Mouse (Mus musculus): ENCODE measurements around the gene Gm49403.

Gene Gm49403

GRCm38 (mm10) chr19:8911810-8912209, 28.1 kb downstream of the Gm49403 start:
- no peak for DNase-seq (ENCODE audit: low spot score)

DNA sequence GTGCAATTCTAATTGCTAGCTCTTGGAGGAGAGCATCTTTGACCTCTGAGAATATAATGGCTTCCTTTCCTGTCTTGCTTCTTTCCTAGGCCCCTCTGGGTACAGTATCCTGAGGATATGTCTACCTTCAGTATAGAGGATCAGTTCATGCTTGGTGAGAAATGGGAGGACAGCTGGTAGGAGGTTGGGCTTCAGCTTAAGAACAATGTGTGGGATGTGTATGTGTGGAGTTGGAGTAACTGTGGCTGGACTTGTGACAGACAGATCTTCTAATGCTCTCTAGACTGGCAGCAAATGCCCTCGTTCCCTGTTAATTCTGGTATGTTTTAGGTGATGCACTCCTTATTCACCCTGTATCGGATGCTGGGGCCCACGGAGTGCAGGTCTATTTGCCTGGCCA, 30.5 kb downstream of the Gm49403 start:
- DNase-seq (ENCODE audit: low spot score) = no peak

DNA sequence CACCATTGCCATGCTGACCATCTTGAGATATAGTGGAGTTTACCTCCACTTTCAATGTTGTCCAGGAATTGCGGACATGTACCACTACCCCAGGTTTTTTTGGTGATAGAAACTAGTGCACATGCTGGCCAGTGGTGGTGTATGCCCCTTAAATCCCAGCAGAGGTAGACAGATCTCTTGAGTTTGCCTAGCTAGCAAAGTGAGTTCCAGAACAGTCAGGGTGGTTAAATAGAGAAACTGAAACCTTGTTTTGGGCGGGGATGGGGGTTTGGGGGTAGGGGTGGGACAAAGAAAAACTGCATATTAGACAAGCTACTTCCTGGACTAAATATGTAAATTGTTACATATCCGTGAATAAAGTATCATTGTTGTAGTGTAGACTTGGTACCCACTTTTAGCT, 35.3 kb downstream of the Gm49403 start:
- no peak for DNase-seq (ENCODE audit: low spot score)

- no peak for DNase-seq (ENCODE audit: low spot score)
Measured at GRCm38 (mm10) chr19:8919684-8920072, 35.9 kb downstream of the Gm49403 start.

DNA sequence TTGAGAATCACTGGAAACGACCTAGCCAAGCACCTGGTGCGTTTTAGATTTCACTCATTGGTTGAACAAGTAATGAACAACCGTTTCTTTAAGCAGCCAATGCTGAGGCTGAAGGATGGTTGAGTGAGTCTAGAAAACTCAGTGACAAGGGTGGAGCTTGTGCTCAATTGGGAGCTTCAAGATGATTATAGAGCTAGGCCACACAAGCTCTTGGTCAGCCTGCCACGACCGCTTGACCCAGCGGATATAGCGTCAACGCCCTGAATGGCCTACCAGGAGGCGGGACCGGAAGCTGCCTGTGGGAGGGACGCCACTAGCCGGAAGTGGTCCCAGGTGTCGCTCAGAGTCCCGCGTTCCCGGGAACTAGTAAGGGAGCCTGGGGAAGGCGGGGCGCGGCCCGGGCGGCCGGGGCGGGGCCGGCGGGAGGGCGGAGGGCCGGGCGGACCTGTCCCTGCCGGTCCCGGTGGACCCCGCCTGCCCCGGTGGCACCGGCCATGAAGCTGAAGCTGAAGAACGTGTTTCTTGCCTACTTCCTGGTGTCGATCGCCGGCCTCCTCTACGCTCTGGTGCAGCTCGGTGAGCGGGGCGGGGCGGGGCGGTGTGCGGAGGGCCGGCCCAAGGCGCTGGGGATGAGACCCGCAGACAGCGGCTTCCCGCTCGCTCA, 36.5 kb downstream of the Gm49403 start, which contains the start of gene B3gat3:
B3gat3 (plus strand) TSS at position 302 of the 664 bp plus-strand sequence.
- DNase-seq (ENCODE audit: low spot score) = peak; percentile 98

GRCm38 (mm10) chr19:8920836-8921291, 37.1 kb downstream of the Gm49403 start:
- DNase-seq (ENCODE audit: low spot score) = peak; percentile 82

DNA sequence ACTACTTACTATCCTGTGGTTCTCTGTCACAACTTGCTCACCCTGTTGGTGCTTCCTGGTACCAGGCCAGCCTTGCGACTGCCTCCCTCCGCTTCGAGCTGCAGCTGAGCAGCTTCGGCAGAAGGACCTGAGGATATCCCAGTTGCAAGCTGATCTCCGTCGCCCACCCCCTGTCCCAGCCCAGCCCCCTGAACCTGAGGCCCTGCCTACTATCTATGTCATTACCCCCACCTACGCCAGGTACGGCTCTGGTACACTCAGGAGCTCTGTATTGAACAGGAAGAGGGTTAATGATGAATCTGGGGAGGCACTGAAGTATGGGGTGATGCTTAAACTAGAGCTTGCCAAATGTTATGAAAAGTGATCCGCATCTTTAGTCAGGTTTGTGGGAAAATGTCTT, 38.0 kb downstream of the Gm49403 start:
- no peak for DNase-seq (ENCODE audit: low spot score)

DNA sequence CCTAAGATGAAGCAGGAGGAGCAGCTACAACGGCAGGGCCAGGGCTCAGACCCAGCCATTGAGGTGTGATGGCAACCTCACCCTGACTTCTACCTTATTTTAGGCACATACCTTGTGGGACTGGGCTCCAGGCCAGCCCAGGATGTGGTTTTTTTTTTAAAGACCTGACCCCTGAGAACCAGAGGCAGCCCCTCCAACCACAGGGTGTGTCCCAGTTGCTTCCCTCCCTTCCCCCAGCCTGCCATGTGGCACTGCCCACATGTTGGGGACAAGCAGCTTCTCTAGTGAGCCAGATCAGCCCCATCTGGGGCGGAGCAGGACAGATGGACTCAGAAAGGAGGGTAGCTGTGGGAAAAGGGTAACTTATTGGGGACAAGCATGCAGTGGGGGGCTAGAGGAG, 43.0 kb downstream of the Gm49403 start:
- DNase-seq (ENCODE audit: low spot score) = no peak

GRCm38 (mm10) chr19:8927891-8928525, 44.3 kb downstream of the Gm49403 start:
- no peak for DNase-seq (ENCODE audit: low spot score)

DNA sequence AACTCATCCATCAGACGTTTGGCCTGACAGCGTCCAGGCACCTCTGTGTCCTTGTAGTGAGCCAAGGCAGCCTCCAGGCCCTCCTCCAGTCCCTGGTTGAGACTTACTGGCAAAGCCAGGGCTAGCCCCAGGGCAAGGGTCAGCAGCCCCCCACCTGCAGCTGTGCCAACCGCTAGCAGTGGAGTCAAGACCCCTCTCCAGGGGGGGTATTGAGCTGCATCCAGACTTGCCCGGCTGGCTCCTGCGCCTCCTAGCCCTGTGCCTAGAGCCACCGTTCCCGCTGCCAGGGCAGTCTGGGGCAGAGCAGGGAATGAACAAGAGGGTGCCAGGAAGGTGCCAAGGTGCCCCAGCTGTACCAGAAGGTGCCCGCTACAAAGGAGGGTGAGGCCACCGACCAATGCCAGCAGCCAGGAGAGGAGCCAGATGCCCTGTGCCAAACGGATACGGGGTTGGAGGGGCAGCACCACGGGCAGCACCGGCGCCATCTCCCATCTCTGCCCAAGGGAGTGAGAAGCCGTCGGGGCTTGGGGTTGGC, 45.0 kb downstream of the Gm49403 start:
- DNase-seq (ENCODE audit: low spot score) = no peak

DNA sequence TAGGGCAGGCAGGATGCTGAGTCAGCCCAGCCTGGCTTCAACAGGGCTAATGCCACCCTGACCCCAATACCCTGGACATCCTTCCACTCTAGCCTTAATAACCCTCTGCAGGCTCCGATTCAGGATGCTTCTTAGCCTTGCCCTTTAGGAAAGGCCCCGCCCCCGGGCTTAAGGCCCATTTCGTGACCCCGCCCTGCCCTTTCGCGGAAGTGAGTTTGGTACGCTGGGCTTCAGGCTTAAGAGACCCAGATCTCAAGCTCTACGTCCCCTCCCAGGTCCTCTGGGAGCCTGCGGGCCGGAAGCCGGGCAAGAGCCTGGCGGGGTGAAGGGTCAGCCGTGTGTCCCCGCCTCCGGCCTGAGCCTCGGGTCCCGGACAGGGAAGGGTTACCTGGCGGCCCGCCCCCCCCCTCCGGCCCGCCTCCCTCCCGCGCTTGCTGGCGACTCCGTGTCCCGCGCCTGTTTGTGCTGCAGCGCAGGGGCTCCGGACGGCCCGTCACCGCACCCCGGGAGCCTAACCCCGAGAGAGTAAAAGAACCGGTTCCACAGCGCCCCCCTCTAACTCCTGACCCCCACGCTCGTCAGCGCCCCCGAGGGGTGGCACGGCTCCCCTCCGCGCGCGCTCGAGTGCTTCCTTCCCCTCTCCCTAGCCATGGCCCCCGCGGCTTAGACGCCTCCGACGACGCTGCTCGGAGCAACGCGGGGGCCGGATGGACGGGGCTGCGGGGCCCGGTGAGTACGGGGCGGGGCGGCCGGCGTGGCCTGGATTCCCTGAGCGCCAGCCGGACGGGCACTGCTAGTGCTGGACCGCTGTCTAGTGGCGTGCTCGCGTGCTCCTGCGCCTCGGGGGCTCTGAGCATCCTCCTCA, 45.7 kb downstream of the Gm49403 start, which contains the start of the genes Rom1 and Eml3:
Rom1 (minus strand) TSS at position 133 of the 865 bp plus-strand sequence.
Eml3 (plus strand) TSS at position 329 of the 865 bp plus-strand sequence.
- DNase-seq (ENCODE audit: low spot score) = peak; percentile 91

- no peak for DNase-seq (ENCODE audit: low spot score)
Measured at GRCm38 (mm10) chr19:8930117-8930516, 46.4 kb downstream of the Gm49403 start.

DNA sequence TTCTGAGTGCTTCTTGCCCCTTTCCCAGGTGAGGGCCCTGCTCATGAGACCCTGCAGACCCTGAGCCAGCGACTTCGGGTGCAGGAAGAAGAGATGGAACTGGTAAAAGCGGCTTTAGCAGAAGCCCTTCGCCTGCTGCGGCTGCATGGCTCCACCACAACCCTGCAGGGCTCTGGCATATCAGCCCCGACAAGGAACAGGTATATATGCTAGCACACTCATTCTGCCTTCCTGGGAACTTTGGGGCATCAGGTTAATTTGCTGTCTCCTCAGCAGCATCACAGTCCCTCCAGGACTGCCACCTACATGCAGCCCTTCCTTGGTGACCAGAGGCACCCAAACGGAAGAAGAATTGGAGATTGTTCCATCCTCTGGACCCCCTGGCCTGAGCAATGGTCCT, 47.0 kb downstream of the Gm49403 start:
- DNase-seq (ENCODE audit: low spot score) = no peak

GRCm38 (mm10) chr19:8936736-8937135, 53.0 kb downstream of the Gm49403 start:
- no peak for DNase-seq (ENCODE audit: low spot score)
